Mouse (Mus musculus) layer of hippocampus, adult 9-10 months (tissue): ENCODE measurements at regions not wholly inside any gene's neighbourhood (a gene's known extent, or its start where the extent isn't known, plus 50 kb on each side); places are given as distances from the start of the nearest gene placed in this dataset.

ENCODE experiments used
- DNase-seq: peaks from one replicate; pipeline ENCODE4 v3.0.0; 2022; ENCODE audit warnings: low spot score

- DNase-seq, result no peak
These were observed 167.4 kb downstream of the Triml1 start for GRCm38 (mm10) chr8:42973619-42974539.

GRCm38 (mm10) chr8:42972545-42972944, 168.7 kb downstream of the Triml1 start:
- DNase-seq, result no peak

- no peak for DNase-seq
These were observed 173.4 kb downstream of the Triml1 start for GRCm38 (mm10) chr8:42967862-42968395.

DNA sequence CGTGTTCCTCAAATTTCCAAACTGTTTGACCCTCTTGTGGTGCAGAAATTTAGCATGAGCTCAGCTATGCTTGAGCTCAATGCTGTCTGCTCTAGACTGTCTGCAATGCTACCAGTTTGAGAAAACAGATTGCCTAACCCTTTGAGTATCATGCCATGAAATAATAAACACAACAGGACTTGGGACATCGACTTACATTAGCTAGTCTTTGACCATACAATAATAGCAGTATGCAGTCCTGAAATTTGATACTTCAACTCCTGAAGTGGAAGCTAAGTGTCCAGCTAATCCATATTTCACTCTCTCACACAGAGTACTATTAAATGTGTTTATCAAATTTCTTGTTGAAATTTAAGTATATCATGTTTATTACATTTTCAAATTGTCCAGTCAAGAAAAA, 176.8 kb downstream of the Triml1 start:
- no peak for DNase-seq

- no peak for DNase-seq
These were observed 183.1 kb downstream of the Triml1 start for GRCm38 (mm10) chr8:42958052-42958805.

GRCm38 (mm10) chr8:42932609-42933008, 208.7 kb downstream of the Triml1 start:
- no peak for DNase-seq

DNA sequence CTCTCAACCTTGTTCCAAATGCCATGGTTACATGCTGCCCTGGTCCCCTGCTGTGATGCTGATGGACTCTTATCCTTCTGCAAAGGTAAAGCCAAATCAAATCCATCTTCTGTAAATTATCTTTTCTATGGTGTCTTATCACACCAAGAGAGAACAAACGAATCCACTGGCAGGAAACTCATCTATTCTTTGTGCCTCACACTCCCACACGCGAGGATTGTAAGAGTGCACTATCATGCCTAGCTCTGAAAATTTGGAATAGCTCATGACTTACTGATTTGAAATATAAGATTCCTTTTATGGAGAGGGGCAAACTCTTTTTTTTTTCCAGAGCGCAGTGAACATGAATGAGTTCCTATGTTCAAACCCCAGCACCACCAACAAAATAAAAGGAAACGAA, 249.6 kb downstream of the Triml1 start:
- DNase-seq, result no peak

- peak; percentile 9 for DNase-seq
These were observed 254.8 kb downstream of the Triml1 start for GRCm38 (mm10) chr8:42886516-42886915.

DNA sequence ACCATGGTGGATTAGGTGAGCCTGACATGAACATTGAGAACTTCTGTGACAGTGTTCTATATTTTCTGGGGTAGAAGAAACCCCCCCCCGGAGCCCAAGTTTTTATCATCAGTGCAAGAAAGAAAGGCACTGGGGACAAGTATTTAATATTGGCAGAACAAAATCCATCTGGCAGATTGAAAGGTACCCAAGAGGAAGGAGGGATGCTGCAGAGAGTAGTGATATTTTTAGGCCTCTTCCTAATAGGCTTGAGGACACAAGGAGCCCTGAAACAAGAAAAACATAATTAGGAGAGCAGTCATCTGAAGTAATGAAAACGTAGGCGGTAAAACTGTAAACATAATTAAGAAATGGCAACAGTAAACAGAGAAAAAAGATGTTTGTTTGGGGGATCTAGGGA, 271.0 kb downstream of the Triml1 start:
- DNase-seq, result no peak
